Mouse (Mus musculus) thymus, adult 18-20 months (tissue): ENCODE results near the gene Olfr869.

Source experiments
- DNase-seq, 2 experiments: peaks; one replicate each; pipeline ENCODE4 v3.0.0; 2022; ENCODE audit warnings: mixed read lengths in 2 of 2

Gene Olfr869

DNA sequence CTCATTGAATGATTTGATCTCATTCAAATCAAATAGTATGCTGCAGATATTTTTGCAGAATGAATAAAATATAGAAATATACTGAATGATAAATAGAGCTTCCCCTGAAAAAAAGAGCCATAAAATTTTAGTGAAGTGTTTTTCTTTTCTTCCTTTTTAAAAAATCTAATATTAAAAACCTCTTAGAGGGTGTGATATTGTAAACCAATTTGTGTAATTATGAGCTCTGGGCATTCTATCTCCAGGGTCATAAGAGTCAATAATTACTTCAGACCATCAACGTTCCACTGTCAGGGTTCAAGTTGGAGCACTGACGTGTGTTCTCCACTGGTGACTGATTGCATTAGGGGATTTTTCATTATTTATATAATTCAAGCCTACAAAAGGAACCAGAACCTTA, at the start of gene Olfr869:
Olfr869 (plus strand) TSS at position 301 of the 400 bp plus-strand sequence.
- DNase-seq: no peak

DNA sequence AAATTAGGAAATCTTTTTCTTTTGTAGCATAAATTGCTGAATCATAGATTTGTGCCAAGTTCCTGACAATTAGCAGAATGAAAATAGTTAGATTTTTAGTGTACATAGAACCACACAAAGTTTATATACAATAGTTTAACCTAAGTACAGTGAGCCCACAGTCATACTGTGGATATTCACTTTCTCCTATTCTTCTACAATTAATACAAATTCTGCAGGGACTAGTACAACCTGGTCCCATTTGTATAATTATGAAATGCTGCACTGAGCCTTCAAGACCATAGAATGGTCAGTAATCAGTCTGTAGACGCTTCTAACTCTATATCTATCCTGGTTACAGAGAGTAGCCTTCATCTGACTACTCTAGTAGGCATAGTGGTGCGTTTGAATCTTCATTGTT, 30.5 kb upstream of the Olfr869 start, which contains the start of gene Olfr868:
Olfr868 (plus strand) TSS at position 301 of the 400 bp plus-strand sequence.
- no peak for DNase-seq

DNA sequence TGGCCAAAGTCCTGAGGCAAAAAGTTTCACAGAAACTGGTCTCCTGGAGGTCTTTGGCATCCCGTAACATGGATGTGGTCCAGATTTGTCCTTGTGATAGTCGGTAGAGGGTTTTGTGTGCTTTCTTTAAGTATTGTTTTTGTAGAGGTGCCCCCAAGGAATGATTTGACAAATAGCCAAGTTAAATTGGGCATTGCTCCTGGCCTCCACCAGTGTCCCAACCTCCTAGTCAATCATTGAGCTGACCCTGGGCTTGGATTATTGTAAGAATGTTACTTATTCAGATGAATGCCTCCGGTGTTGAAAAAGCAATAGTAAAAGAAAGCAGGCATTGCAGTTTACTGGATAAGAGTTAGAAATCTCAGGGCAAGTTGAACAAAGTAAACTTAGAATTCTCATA, 20.9 kb downstream of the Olfr869 start:
- no peak for DNase-seq

DNA sequence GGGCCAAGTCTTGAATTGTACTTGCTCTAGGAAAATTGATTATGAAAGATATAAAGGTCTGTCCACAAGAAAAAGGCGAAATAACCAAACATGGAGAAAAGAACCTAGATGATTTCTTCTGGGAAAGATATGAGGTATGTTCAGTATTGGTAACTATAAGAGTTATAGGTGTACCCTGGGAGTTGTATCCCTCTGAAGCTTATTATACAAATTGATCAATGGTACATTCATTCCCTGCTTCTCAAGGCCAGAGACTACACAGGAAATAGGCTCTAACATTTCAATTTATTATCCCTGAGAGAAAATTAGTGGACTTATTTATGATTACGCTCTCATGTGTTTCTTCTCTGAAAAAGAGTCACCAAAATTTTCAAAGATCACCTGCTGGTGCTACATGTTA, 45.1 kb downstream of the Olfr869 start, which contains the start of gene Olfr870:
Olfr870 (minus strand) TSS at position 101 of the 400 bp plus-strand sequence.
- no peak for DNase-seq

DNA sequence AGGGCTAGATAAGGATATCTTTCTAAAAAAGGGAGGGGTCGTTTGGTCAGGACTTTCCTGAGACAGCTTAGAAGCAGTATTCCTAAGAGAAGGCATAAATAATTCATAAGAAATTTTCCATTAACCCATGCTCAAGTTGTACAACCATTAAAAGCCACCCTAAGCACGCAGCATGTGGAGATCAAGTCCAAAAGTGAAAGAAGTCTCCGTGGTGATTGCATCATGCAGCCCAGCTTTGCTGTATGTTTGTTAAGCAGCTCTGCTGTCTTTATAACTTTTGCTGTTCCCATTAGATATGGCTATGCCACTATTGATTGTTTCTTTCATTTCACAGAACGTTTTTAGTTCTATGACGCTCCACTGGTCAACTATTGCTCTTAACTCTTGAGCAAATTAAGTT, 50.7 kb downstream of the Olfr869 start:
- DNase-seq: no peak
